Mouse (Mus musculus) embryonic stem cell, embryonic (primary cell): Measurements from ENCODE around the gene Ap2s1.

Experiments used
- CTCF ChIA-PET, 4 experiments: fragments of 300-600 bp in 2 of 4; fragments of 350-600 bp in 2 of 4; sonication (Branson Sonifier 250); formaldehyde crosslinking; loops; one replicate each; lab custom pipeline; 2022; ENCODE audit warnings: inconsistent platforms in 2 of 4; lab: Charles Lee
- POLR2A ChIA-PET, 4 experiments: fragments of 300-600 bp in 2 of 4; fragments of 350-600 bp in 2 of 4; sonication (Branson Sonifier 250); formaldehyde crosslinking; loops; one replicate each; lab custom pipeline; 2022; ENCODE audit warnings: antibody characterized with exemption in 4 of 4, inconsistent platforms in 1 of 4; lab: Charles Lee

Gene Ap2s1

DNA sequence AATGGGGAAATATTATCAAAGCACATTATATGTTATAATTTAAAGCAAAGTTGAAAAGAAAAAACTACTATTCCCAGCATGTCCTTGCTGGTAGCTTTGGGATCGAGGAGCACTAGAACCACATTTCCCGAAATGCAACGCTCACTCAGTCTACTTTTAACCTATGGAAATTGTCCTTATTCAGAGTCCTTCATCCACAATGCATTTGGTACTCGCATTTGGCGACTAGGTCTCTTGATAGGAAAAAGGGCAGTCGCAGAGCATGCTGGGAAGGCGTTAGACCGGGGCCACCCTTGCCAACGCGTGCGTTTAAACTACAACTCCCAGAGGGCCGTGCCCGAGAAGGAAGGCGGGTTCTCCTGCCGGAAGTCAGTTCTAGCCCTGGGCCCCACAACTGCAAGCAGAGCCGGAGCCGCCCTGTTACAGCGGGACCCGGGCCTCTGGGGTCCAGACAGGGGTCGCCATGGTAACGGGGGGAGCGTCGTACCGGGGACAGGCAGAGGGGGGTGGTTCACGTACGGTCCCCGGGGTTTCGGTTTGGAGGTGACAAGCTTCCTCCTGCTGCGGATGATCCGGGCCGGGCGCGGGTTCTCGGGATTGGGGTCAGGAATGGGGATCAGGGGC is at the start of gene Ap2s1:
Gene Ap2s1, plus strand, starts transcription at position 338 of the 624 bp plus-strand sequence.
- ChIA-PET POLR2A (interaction anchor here in 3 of 4 experiments (0.5 to 3.7 kb wide), 22 partner anchors 8 to 289 kb away, joined by 3 to 14 read pairs (median 4); partner anchors contain the start of genes Slc1a5 (in 2 of the 3) and Dact3 (in 1 of the 3)), CTCF (interaction anchor here (0.6 to 1.3 kb wide), 8 partner anchors 8 to 1507 kb away, joined by 3 to 5 read pairs (median 4); partner anchors contain the start of genes Gng8 (in 1 of the 4) and Mill1 (in 1 of the 4))

DNA sequence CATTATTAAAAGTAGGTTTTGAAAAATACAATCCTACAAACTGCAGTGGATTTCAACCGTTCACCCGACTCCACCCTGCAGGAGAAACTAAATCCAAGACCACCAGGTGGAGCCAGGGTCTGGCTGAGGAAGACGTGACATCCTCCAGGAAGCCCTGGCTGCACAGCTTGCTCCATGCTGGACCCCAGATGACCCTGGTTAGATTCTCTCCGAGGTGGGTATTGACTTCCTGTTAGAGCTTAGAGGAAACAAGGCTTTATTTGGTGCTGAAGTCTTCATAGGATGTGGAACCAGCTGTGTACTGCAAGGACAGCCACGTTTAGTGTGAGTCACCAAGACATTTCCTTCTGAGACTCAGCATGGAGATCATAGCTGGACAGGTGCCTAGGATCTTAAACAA is 49.0 kb upstream of the Ap2s1 start:
- ChIA-PET POLR2A (interaction anchor here in 1 of 4 experiments (1.1 to 1.2 kb wide), 2 partner anchors 133 to 198 kb away, joined by 3 read pairs; no protein-coding TSS in a partner anchor), CTCF (interaction anchor here in 3 of 4 experiments (0.6 to 1.5 kb wide), 21 partner anchors 9 to 371 kb away, joined by 3 to 12 read pairs (median 3); partner anchors contain the start of genes Gng8 (in 1 of the 3) and Prkd2 (in 1 of the 3))

DNA sequence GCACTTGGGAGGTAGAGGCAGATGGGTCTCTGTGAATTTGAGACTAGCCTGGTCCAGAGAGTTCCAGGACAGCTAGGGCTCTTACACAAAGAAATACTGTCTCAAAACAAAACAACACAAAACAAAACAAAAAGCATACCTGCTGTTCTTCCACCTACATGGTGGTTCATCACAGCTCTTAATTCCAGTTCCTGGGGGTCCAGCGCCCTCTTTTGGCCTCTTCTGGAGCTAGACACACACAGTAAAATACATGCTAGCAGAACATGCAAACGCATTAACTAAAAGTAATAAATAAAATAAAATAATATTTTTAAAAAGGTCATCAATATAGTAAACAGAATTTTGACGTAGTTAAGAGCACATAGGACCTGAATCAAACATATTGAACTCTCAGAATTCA is 43.2 kb upstream of the Ap2s1 start:
- POLR2A ChIA-PET: interaction anchor here in 1 of 4 experiments (1.2 kb wide), 1 partner anchor 65 kb away, joined by 3 read pairs; no protein-coding TSS in a partner anchor
- CTCF ChIA-PET: interaction anchor here (0.5 to 3.1 kb wide), 28 partner anchors 11 to 432 kb away, joined by 3 to 30 read pairs (median 3); no protein-coding TSS in a partner anchor

DNA sequence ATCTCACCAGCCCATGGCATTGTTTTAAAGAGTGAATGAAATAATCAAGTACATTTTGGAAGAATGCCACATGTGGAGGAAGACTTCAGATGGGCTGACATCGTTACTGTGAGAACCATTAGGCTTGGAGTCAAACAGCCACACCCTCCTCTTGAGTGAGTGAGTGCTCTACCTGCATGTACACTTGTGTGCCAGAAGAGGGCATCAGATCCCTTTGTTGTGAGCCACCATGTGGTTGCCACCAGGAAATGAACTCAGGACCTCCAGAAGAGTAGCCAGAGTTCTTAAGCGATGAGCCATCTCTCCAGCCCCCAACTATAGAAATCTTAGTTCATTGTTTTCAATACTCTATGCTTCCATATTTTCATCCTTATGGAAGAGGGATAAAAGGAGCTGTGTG is 39.2 kb upstream of the Ap2s1 start:
- ChIA-PET POLR2A (interaction anchor here in 1 of 4 experiments (1.2 kb wide), 1 partner anchor 29 kb away, joined by 3 read pairs; no protein-coding TSS in a partner anchor), CTCF (interaction anchor here in 3 of 4 experiments (1.0 to 1.3 kb wide), 6 partner anchors 9 to 147 kb away, joined by 3 to 5 read pairs (median 4); no protein-coding TSS in a partner anchor)

DNA sequence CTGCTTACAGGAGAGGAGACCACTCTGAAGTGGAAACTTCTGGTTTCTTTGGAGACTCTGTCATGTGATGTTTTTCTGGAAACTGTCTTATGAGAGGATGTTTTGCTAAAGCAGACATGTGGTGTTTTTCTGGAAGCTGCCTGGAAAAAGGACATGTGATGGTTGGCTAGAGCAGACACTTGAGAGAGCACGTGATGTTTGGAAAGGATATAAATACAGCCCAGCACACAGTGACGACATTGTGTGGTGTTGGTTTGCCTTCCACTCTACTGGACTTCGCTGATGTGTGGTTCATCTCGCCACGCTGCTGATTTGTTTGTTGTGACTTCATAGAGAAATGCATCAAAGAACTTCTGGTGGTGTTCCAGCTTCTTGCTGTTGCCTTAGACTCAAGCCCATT is 37.6 kb upstream of the Ap2s1 start:
- POLR2A ChIA-PET: no interaction called here
- CTCF ChIA-PET: interaction anchor here in 2 of 4 experiments (1.0 to 2.3 kb wide), 2 partner anchors 10 to 11 kb away, joined by 3 to 5 read pairs; no protein-coding TSS in a partner anchor

DNA sequence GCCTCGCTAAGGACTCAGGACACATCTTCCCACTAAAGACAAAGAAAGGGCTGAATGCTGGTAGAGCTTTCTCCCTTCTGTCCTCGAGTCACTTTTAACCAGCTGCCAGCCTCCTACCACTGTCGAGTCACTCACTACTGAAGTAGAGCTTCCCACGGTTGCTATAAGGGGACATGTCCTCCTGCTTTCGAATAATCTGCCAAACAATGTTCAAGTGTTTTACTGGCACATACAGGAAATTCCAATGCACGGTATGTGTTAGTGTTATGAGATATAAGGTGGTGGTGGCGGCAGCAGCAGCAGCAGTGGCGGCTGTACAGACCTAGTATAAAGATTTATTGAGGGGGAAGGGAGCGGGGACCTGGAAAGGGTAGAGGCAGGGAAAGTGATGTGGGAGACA is 31.8 kb upstream of the Ap2s1 start:
- POLR2A ChIA-PET: interaction anchor here in 1 of 4 experiments (0.5 kb wide), 1 partner anchor 121 kb away, joined by 3 read pairs; no protein-coding TSS in a partner anchor
- CTCF ChIA-PET: interaction anchor here in 3 of 4 experiments (0.6 to 1.0 kb wide), 4 partner anchors 10 to 62 kb away, joined by 3 read pairs; no protein-coding TSS in a partner anchor

DNA sequence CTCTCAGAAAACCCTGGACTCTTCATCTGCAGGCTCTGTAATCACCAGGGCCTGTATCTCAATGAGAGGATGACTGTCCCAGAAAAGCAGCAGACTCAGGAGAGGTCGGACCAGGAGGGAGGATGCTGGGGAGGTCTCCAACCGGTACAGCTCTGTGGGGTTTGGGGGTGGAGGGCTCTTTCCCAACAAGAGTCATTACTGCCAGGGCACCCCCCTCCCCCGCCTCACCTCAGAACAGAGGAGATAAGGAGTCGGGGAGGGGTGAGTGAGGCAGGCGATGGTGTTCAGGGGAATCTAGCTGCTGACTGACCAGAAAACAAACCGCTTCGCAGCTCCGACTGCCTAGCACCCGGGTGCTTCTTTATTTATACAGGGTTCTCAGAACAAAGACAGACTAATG is 30.0 kb upstream of the Ap2s1 start:
- ChIA-PET CTCF (interaction anchor here in 1 of 4 experiments (1.0 to 1.3 kb wide), 2 partner anchors 13 to 79 kb away, joined by 3 to 5 read pairs; no protein-coding TSS in a partner anchor), POLR2A (interaction anchor here in 1 of 4 experiments (0.6 kb wide), 1 partner anchor 800 kb away, joined by 3 read pairs; no protein-coding TSS in a partner anchor)

DNA sequence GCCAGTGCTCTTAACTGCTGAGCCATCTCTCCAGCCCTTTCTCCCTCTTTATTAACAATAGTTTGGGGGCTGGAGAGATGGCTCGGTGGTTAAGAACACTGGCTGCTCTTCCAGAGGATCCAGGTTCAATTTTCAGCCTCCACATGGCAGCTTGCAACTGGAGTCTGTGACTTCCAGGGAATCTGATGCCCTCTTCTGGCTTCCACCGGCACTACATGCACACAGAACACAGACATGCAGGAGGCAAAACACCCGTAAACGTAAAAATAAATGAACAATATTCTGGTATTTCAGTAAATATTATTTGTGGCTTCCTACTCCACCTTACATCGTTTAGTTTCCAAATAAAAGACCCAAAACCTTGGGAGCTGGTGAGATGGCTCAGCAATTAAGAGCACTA is 27.6 kb upstream of the Ap2s1 start:
- CTCF ChIA-PET: interaction anchor here in 1 of 4 experiments (0.9 kb wide), 1 partner anchor 9 kb away, joined by 5 read pairs; no protein-coding TSS in a partner anchor
- POLR2A ChIA-PET: no interaction called here

DNA sequence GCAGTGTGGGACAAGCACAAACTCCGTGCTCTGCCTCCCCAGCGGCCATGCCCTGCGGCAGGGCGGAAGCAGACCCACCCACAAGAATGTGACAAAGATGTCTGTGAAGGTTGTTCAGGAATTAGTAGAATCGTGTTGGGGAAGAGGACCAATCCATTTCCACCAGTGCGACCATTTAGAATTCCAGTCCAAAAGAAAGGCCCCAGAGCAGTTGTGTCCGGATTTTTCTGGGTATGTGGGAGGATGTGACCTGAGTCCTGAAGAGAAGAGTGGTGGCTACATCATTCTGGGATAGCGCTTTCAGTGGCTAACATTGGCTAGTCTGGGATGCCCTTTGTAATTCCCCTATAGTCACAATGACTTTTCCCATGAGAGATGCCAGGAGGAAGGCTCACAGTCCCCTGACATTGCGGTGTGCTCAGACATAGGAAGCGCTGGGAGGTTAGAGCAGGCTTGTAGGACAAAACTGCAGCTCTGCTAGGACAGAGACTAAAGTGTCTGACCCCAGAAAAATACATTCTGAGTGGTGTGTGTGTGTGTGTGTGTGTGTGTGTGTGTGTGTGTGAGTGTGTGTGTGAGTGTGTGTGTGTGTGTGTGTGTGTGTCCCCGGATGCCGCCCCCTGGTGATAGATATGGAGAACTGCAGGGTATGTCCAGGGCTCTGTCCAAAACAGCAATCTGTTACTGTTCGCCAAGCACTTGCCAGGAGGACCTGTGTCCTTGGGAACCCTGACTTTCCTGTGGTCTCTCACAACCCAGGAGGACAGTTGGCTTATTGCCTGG is 25.4 kb upstream of the Ap2s1 start:
- ChIA-PET POLR2A (interaction anchor here in 2 of 4 experiments (0.7 to 1.2 kb wide), 3 partner anchors 11 to 418 kb away, joined by 3 read pairs; no protein-coding TSS in a partner anchor), CTCF (interaction anchor here (0.6 to 1.6 kb wide), 15 partner anchors 11 to 746 kb away, joined by 3 to 15 read pairs (median 4); partner anchors contain the start of genes Dact3 (in 1 of the 4) and Ehd2 (in 1 of the 4))

DNA sequence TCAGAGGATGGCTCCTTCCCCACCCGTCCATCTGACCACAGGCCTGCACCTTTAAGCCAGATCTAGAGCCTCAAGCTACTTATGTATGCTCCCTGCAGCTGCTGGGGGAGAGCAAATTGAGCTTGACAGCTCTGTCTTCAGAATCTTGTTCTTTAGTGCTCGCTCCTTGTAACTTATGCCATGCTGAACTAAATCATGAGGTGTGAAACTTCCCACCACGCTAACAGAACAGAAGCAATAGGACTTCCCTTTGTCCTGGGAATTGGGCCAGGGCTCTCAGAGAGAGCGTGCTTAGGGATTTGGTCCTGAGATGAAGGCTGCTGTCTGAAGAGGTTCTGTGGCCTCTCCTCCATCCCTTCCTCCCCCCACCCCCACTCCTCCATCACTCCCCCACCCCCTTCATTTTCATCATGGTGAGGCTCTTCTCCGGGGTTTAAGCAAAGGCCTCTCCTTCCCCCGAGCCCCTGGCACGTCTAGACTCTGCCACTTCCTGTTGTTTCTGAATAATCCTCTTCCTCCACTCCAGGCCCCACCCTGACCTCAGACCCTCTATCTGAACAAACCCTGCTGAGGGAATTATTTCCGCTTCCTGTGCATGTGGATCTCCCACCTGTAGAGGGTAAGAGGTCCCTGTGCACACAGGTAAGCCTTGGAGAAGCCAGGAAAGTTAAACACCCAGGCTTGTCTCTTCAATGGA is 21.6 kb upstream of the Ap2s1 start:
- CTCF ChIA-PET: interaction anchor here in 1 of 4 experiments (0.7 kb wide), 1 partner anchor 36 kb away, joined by 4 read pairs; no protein-coding TSS in a partner anchor
- POLR2A ChIA-PET: interaction anchor here in 2 of 4 experiments (0.5 to 0.8 kb wide), 2 partner anchors 36 to 39 kb away, joined by 3 to 4 read pairs; no protein-coding TSS in a partner anchor

DNA sequence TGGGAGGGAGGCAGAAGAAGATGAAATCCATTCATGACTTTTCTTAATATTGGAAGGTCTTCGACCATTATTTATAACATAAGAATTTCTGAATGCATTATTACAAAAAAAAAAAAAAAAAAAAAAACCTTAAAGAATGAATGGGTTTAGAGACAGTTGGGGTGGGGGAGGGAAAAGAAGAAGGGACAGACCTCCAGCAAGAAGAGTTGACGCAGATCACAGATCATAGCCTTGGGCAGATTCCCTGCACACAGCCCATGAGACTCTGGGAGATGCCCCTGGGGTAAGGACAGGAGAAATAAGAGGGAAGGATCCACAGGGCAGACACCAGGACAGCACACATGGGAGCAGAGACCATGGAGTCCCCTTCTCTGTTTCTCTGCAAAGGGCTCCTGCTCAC is 16.6 kb upstream of the Ap2s1 start, which contains the start of gene Ceacam9:
Gene Ceacam9, plus strand, starts transcription at position 301 of the 400 bp plus-strand sequence.
- POLR2A ChIA-PET: no interaction called here
- CTCF ChIA-PET: no interaction called here

DNA sequence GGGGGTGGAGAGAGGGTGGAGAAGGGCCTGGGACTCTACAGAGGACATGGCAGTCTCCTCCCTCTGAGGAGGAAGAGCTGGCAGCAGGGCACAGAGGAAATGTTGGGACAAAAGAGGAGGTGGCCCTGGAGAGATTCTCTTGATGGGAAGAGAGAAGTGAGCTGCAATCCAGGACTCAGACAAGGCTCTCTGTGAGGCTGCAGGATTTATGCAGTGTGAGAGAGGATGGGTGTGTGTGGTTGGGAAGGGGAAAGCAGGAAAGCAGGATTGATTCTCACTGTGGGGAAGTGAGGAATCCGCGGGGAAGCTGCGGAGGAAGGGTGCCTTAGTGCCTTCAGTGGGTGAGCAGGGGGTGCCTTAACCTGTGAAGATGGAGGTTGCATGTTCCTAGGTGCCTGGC is 15.7 kb upstream of the Ap2s1 start:
- ChIA-PET POLR2A (interaction anchor here in 1 of 4 experiments (1.4 kb wide), 1 partner anchor 48 kb away, joined by 10 read pairs; no protein-coding TSS in a partner anchor), CTCF (interaction anchor here in 2 of 4 experiments (0.6 kb wide), 2 partner anchors 48 to 104 kb away, joined by 3 read pairs; no protein-coding TSS in a partner anchor)

DNA sequence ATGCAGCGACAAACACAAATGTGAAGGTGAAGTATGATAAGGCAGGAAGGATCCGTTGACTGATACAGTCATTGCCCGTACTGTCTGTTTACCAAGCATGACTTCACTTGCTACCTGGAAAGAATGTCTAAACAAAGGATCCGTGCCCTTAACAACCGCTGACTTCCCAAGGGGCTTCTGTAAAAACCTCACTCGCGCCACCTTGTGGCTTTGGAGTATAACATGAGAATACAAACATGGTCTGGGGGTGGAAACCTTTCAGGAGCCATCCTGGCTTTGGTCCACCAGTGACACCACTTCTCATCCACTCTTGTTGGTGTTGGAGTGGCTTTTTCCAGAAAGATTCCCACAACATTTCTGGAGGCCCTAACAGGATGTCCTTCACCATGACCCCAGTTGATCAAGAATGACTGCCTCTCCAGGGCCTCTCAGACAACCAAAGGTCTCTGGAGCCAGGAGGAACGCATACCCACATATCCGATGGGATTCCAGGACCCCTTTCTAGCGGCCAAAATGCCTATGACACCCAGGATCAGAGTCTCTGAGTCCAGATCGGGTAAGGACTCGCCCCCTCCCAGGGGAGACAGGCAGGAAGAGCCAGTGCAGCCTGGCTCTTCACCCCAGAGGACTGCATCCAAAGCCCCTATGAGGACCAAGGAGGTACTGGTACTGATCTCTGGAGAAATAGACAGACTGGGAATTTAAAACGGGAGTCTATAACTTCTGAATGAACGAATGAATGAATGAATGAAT is 9.4 kb upstream of the Ap2s1 start:
- ChIA-PET POLR2A (interaction anchor here in 2 of 4 experiments (0.8 to 2.2 kb wide), 9 partner anchors 10 to 190 kb away, joined by 3 to 17 read pairs (median 4); partner anchors contain the start of genes Slc1a5 (in 2 of the 2) and Ap2s1 (in 1 of the 2)), CTCF (interaction anchor here in 3 of 4 experiments (0.6 to 1.9 kb wide), 9 partner anchors 9 to 337 kb away, joined by 3 to 6 read pairs (median 5); partner anchors contain the start of gene Ap2s1 (in 1 of the 3))

DNA sequence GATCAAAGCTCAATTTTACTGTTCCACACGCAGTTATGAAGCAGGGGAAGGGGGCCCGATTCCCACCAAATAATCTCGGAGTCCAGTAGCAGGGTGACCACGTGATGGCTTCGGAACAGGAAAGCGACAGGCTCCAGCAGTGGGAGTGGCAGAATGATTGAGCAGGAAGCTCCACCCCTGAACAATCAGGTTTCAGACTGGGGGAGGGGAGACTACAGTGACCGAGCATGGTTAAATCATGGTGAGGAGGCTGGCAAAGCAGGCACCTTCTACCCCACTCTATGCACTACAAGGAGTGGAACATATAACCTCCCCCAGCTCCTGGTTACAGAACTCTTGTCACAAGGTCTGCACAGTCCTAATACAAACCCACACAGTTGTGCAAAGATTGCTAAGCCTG is 8.6 kb upstream of the Ap2s1 start:
- ChIA-PET CTCF (interaction anchor here in 3 of 4 experiments (0.5 to 1.9 kb wide), 11 partner anchors 8 to 337 kb away, joined by 3 to 6 read pairs (median 4); partner anchors contain the start of gene Ap2s1 (in 1 of the 3)), POLR2A (interaction anchor here in 2 of 4 experiments (0.6 to 2.2 kb wide), 15 partner anchors 9 to 435 kb away, joined by 3 to 17 read pairs (median 3); partner anchors contain the start of genes Slc1a5 (in 2 of the 2), Ap2s1 (in 1 of the 2) and Arhgap35 (in 1 of the 2))

DNA sequence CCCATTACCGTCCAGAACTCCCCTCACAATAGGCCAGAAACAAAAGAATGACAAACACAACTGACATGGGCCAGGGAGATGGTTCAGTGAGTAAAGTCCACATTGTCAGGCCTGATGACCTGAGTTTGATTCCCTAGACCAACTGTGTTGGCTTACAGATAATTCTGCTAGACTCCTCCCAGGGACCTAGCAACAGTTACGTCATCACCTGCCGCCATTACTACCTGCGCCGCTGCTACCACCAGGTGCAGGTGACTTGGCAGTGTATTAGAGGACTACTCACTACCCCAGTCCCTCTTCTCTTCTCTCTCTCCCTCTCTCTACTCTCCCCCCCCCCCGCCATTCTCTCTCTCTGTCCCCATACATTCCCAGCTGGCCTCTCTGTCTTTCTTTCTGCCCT is 7.4 kb upstream of the Ap2s1 start:
- POLR2A ChIA-PET: interaction anchor here in 3 of 4 experiments (0.6 to 2.2 kb wide), 7 partner anchors 21 to 489 kb away, joined by 3 to 17 read pairs (median 4); partner anchors contain the start of gene Slc1a5 (in 2 of the 3)
- CTCF ChIA-PET: interaction anchor here (0.6 to 1.9 kb wide), 6 partner anchors 15 to 101 kb away, joined by 3 to 6 read pairs (median 4); no protein-coding TSS in a partner anchor

DNA sequence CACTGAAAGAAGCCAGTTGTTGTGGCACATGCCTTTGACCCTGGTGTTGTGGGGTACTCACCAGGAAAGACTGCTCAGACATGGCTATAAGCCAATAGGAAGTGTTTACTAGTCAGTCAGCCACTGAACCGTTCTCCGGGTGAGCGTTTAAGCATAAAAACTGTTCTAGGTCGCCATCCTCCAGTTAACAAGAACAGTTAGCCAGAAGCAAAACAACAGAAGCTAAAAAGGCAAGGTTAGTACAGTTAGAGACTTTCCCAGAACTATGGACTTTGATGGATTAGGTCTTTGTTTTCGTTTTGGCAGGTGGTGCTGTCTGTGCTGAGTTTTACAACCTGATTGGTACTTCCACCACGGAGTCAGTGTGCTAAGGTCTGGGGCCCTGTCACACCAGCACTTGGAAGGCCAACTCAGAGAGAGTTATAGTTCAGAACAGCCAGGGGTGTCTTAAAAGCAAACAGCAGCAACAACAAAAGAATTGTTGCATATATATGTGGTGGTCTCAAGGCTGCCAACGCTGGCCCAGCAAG is 6.3 kb upstream of the Ap2s1 start:
- CTCF ChIA-PET: no interaction called here
- POLR2A ChIA-PET: interaction anchor here in 1 of 4 experiments (0.8 kb wide), 1 partner anchor 546 kb away, joined by 3 read pairs; no protein-coding TSS in a partner anchor
